Comparison of ENCODE assay signal across 21 mouse cellular contexts in genomic region chr14:14974156-14974555, GRCm38 (mm10).
"Had no signal": no experiment of that assay in that cellular context is flagged by ENCODE, and none has a peak within 500 bp of the region (broad histone marks: within the 10 kb centered on the region; RNA-seq: fewer than 3 reads in every experiment).

No protein-coding gene starts in this region.

- H3K9ac ChIP-seq: liver, embryonic 15.5 days; lung, embryonic 15.5 days; midbrain, embryonic 13.5 days; neural tube, embryonic 13.5 days had no signal

- H3K27ac ChIP-seq: kidney, postnatal 0 days; liver, embryonic 15.5 days; lung, embryonic 15.5 days; midbrain, embryonic 10.5 days; midbrain, embryonic 13.5 days; neural tube, embryonic 13.5 days; stomach, postnatal 0 days had no signal

- H3K9me3 ChIP-seq: liver, embryonic 15.5 days; lung, embryonic 15.5 days; megakaryocyte, embryonic 14.5 days; midbrain, embryonic 10.5 days; midbrain, embryonic 13.5 days; neural tube, embryonic 13.5 days had no signal

- DNase-seq: kidney, postnatal 25 days; lung, adult 18-20 months; lung, postnatal 10 days; lung, postnatal 36 days; right cerebral cortex, adult 18-20 months; right cerebral cortex, postnatal 14 days; right cerebral cortex, postnatal 4 days; thymus, adult 2 months; thymus, postnatal 14 days; thymus, postnatal 4 days had no signal

- H3K36me3 ChIP-seq: liver, embryonic 15.5 days; lung, embryonic 15.5 days; midbrain, embryonic 10.5 days; midbrain, embryonic 13.5 days; neural tube, embryonic 13.5 days had no signal

- H3K4me1 ChIP-seq: lung, embryonic 15.5 days; midbrain, embryonic 10.5 days; midbrain, embryonic 13.5 days; neural tube, embryonic 13.5 days had no signal

- H3K27me3 ChIP-seq: liver, embryonic 15.5 days; lung, embryonic 15.5 days; megakaryocyte, embryonic 14.5 days; midbrain, embryonic 13.5 days; neural tube, embryonic 13.5 days had no signal

- H3K4me3 ChIP-seq: liver, embryonic 15.5 days; lung, embryonic 15.5 days; megakaryocyte, embryonic 14.5 days; midbrain, embryonic 10.5 days; midbrain, embryonic 13.5 days; myocyte; neural tube, embryonic 13.5 days had no signal

- H3K4me2 ChIP-seq: liver, embryonic 15.5 days; lung, embryonic 15.5 days; midbrain, embryonic 13.5 days; neural tube, embryonic 13.5 days had no signal

- ATAC-seq: inflammation-experienced regulatory T-cells, adult 6 months; midbrain, embryonic 13.5 days; midbrain, embryonic 16.5 days had no signal
